Mouse (Mus musculus) heart, adult 18-20 months (tissue): Measurements from ENCODE around the gene Zfyve16. TPM values are rescaled to one million over a fixed set of nuclear protein-coding genes. Genes with fewer than 3 reads are reported as not detected.
A peak's percentile ranks its signal among the peaks of the same experiment; 100 is the strongest.

Experiments
- DNase-seq, 2 experiments: peaks; one replicate each; pipeline ENCODE4 v3.0.0; 2021 to 2022; ENCODE audit warnings: mixed read lengths in 1 of 2
- long read RNA-seq, 2 experiments: library from polyadenylated mRNA; stranded (forward); transcript quantifications; one replicate each; pipeline ENCODE4 v2.0.0; 2021
- total RNA-seq, 2 experiments: library from RNA; stranded (reverse); gene quantifications; 2 replicates each; pipeline ENCODE4 v1.2.3; 2021

The Zfyve16 gene
- 10 to 100 TPM; 13.7 to 14.9 TPM for total RNA-seq
- long read RNA-seq, experiment 1, full-length matches to known transcripts = 5 of 8 reads
- long read RNA-seq, experiment 1, partial matches to known transcripts = 3 of 8 reads
- long read RNA-seq, experiment 1, other reads (novel, unspliced or antisense) = 0 of 8 reads
- long read RNA-seq, experiment 2, full-length matches to known transcripts = 1 of 1 reads
- long read RNA-seq, experiment 2, partial matches to known transcripts = 0 of 1 reads
- long read RNA-seq, experiment 2, other reads (novel, unspliced or antisense) = 0 of 1 reads

DNA sequence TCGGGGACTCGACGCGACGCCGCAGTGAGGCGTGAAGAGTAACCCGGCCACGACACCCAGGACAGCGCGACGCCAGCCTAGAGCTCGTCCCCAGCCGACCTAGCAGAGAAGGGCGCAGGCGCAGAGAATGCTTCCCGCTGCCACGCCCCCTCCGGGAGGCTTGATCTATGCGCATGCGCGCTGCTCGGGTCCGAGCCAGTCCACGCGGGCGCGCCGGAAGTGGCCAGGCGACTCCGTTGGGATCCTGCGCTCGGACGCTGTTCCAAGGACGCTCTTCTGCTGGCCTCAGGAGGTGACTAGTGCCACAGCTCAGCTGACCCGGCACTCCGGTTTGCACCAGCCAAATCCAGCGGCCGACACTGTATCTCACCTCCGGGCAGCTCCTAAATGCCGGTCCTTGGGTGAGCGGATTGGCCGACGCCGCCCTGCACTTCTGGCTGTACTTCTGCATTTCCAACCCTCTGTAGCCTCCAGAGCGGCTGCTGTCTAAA lies at the start of gene Zfyve16:
TSS of gene Zfyve16 (minus strand) at position 148 of the 491 bp plus-strand sequence.
- DNase-seq = peak; percentile 98 to 99

DNA sequence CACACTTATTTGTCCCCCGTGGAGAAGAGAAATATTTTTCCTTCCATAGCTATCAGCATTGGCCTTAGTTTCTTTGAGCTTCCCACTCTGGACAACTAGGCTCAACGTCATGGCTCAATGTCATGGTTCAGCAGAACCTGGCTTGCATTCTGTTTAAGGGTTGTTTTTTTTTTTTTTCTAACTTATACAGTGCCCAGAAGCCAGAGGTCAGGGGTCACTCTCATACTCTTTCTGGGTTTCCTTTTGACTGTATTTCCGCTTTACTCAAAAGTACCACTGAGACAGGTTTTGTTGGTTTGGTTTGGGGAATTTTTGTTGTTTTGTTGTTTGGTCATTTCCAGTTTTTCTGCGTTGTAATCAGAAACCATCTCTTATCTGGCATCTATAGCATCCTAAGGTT lies 47.5 kb upstream of the Zfyve16 start:
- no peak for DNase-seq

GRCm38 (mm10) chr13:92576688-92577087 lies 46.0 kb upstream of the Zfyve16 start:
- no peak for DNase-seq

DNA sequence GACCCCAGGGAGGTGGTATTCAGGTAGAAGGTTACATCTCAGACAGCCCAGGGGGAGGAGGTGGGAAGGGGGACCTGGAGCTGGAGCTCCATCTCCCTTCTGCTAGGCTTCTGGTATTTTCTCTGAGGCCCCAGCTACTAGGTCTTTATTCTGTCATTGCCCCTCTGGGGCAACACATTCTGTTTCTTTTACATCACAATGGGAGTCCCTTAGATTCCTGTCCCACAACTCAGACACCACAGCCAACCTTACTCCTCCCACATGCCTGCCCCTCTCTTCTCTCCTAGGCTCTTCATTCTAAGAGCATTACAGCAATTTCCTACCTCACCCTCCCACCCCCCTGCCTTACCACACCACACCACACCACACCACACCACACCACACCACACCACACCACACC lies 45.4 kb upstream of the Zfyve16 start, which contains the start of gene Spz1:
TSS of gene Spz1 (minus strand) at position 101 of the 400 bp plus-strand sequence.
- no peak for DNase-seq

- no peak for DNase-seq
Measured at GRCm38 (mm10) chr13:92559429-92559828, 28.8 kb upstream of the Zfyve16 start.

- no peak for DNase-seq
Measured at GRCm38 (mm10) chr13:92557229-92557628, 26.6 kb upstream of the Zfyve16 start.

DNA sequence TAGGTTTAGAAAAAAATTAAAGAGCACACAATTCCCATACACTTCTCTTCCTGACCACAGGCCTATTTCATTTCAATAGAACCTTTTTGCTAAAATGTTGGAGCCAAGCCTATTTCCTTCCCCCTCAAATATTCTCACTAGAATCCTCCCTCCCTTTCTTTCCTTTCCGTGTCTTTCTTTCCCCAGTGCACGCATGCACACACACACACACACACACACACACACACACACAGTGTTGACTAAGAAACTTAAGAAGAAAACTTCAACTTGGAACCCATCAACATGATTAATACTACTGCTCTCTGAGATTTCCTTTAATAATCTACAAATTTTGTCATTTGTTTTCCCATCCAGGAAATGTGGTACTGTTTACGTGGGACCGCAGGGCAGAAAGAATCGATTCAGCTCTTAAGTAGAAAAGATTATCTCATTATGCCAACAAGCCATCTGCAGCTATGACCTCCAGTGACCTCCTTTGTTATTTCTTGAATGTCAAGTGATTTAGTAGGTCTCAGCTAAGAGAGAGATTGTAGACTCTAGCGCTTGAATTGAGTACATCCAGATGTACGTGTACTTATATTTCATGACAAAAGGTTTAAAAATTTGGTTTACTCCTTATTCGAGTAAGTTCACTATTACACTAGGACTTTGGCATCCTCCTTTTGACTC lies 25.9 kb upstream of the Zfyve16 start:
- DNase-seq = no peak

DNA sequence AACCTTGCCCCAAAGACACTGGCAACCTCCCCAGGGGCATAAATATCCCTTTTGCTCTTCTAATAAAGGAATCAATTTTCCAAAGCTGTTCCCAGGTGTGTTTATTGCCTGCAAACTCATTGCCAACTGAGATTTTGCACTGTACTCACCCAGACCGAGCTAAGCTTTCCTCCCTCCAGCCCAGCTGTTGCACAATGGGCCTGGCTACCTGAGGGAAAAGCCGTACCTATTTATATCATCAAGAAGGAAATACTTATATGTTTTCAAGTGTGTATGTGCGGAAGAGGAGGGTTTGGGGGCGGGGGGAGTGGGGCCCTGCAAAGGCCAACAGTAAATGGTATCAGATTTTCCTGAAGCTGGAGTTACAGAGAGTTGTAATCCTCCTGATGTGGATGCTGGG lies 16.4 kb upstream of the Zfyve16 start:
- no peak for DNase-seq

DNA sequence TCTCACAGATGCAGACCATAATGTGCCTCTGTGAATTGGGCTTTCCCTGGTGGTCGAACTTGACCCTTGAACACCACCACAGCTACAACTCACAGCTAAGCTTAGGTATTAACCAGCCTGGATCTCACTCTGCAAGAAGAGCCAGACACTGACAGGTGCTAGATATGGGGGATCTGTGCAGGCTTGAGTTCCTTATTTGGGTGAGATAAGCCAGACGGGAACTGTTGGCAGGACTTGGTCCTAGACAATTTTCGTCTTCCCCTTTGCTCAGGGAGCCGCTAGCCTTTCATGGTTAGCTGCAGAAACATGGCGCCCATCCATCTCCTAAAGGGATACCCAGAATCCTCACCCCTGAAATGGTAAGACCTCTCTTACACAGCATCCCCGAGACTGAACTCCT lies 10.3 kb upstream of the Zfyve16 start:
- DNase-seq = no peak

DNA sequence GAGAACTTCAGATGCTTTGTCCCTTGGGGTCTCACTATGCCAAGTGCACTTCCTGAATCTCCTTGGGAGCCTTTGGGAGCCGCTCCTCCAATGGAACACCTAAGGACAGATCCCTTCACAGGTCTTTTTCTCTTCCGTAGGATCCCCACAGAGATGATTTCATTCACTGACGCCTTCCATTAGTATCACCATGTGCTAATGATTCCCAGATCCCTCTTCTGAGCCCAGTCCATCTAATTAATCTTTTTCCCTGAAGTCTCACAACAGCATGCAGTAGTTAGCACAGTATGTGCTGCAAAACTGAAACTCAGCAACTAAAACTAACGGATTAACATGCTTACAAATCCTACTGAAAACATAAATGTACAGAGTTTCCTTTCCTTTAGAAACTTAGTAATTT lies 8.5 kb upstream of the Zfyve16 start:
- DNase-seq = no peak

- no peak for DNase-seq
Measured at GRCm38 (mm10) chr13:92533801-92534200, 3.1 kb upstream of the Zfyve16 start.

DNA sequence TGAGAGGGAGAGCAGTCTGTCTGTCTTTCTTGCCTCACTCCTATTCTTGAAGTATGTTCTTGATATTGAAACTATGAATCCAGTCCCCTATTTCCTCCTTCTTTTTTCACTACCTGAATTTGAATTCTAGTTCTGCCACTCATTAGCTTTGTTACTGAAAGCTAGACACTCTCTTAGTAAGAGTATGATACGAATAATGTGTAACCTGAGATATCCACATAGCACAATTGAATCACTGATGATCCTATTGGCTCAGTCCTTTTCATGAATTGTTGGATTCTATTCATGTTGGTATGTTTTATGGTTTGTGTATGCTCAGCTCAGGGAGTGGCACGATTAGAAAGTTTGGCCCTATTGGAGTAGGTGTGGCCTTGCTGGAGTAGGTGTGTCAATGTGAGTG lies 1.5 kb upstream of the Zfyve16 start:
- DNase-seq = no peak

DNA sequence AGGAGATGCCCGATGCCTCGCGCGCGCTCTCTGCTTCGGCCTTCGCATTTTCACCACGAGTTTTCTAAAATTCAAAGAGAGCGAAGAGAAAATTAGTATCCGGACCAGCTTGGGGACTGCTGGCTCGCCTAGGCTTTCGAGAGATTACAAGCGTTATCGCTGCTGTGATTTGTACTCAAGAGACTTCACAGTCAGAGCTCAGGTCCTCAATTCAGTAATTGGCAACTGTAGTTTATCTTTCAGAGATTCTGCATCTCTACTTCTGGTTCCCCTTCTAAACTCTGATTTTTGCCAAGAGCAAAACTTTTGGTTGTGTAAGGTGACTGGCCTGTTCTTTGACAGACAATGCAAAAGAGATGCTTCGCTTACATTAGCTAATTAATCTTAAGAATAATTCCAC lies 569 bp upstream of the Zfyve16 start:
- no peak for DNase-seq

GRCm38 (mm10) chr13:92529828-92530720 lies 594 bp downstream of the Zfyve16 start:
- no peak for DNase-seq

GRCm38 (mm10) chr13:92523178-92523813 lies 7.4 kb downstream of the Zfyve16 start:
- DNase-seq = no peak

GRCm38 (mm10) chr13:92504871-92505270 lies 25.8 kb downstream of the Zfyve16 start:
- no peak for DNase-seq

DNA sequence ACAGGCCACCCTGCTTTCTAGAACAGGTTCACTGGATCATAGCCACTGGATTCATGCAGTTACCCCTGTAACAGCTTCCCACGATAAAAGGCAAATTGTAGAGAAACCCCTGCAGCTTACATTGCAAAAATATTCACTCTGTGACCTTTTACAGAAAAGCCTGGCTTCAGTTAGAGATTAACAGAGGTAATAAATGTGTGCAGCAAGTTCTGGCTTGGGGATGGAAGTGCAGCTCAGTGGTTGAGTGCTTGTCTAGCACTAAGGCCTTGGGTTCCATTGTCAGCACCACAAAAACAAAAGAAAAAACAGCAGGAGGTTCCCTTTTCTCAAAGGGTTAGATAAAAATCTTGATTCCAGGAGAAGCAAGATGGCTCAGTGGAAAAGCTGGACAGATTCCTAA lies 38.7 kb downstream of the Zfyve16 start:
- no peak for DNase-seq

- DNase-seq = peak; percentile 9 to 14
Measured at GRCm38 (mm10) chr13:92490817-92491216, 39.9 kb downstream of the Zfyve16 start.

DNA sequence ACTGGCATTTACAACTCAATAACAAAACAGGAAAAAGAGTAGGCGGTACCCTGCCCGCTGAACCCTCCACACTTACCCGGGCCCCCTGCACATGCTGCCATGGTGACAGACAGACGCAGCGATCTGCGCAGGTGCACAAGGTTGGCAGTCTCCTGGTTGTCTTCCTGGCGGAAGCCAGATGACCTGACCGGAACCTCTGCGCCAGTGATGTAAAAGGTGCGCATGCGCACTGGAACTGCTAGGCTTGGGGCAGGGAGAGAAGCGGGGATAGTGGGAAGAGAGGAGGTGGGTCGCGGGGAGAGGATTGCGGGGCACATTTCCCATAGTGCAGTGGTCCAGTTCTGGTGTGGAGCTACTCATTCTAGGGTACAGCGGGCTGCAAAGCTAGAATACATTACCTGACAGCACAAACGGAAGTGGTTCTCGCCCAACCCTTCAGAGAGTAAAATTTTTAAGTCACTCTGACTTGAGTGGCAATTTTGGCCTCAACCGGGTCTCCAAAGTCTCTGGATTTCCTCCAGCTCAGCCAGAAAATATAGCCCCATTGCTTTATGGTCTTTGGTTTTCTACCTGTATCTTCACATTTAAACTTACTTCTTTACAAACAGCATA lies 46.7 kb downstream of the Zfyve16 start, which contains the start of gene Fam151b:
TSS of gene Fam151b (minus strand) at position 164 of the 612 bp plus-strand sequence.
- DNase-seq = peak; percentile 90 to 94

- DNase-seq = peak; percentile 38 to 52
Measured at GRCm38 (mm10) chr13:92483348-92483747, 47.3 kb downstream of the Zfyve16 start.

GRCm38 (mm10) chr13:92470151-92470550 lies 60.5 kb downstream of the Zfyve16 start:
- DNase-seq = peak in 1 of 2 experiments; percentile 2

- no peak for DNase-seq
Measured at GRCm38 (mm10) chr13:92469381-92469780, 61.3 kb downstream of the Zfyve16 start.
